8 mouse cellular contexts compared by ENCODE assay signal in the genomic region with DNA sequence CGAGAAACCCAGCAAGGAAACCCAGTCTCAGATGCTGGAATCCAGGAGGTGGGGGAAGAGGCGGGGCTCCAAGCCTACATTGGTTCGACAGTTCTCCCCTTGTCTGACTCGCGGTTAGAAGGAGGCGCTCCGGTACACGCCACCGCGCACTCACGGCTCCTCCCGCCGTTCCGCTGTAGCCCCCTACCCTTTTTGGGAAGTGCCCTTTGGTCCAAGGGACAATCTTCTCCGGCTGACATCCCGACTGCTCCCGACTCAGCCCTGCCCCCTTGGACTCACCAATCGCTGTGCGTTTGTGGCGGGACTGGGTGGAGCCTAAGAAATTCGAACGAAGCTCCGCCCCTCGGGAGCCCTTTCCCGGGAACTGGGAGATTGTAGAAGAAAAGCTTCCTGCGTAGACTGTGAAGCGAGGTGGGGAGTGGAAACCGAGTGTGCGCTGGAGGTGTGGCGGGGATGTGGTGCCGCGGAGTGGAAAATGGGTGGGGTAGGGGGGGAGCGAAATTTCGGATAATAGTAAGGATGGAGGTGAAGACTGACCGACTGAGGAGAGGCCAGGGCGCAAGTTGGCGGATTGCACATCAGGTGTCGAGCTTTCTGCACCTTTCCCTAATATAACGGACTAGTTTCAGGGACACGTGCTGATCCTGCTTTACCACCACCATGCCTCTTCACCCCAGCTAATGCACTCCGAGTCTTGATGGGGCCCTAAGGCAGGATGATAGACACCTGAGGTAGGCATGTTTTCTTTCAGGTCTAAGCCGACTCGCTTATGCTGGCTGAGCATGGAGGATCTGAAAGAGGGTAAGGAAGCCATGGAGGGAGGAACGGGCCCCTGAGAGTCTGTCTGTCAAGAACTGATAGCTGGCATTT. TPM values are rescaled to one million over a fixed set of nuclear protein-coding genes. Genes with fewer than 3 reads are reported as not detected.
DNase-seq lines count a peak whose midpoint lies in the region; ATAC-seq and TF ChIP-seq lines count a peak whose summit lies in the region.

A gene (plus strand): TSS at position 355 of the 870 bp plus-strand sequence.

- H3K9me3 ChIP-seq in lung, postnatal 0 days (ENCODE audit: low read length) = no peaks in the 10 kb centered on the region

- H3K36me3 ChIP-seq in lung, postnatal 0 days (ENCODE audit: insufficient read depth, low read length) = no peaks in the 10 kb centered on the region

- peaks cover under 1% of the 10 kb centered on the region; the same call in 1 of the 2 replicates for H3K4me1 ChIP-seq in lung, postnatal 0 days (ENCODE audit: insufficient read depth, low read depth, low read length)

- H3K27me3 ChIP-seq in lung, postnatal 0 days (replicated peaks; ENCODE audit: insufficient read depth, low read length) = no peaks in the 10 kb centered on the region

- H3K27ac ChIP-seq in lung, postnatal 0 days (ENCODE audit: low read length) = no peak within 1 kb of the TSS

- H3K4me2 ChIP-seq in lung, postnatal 0 days (replicated peaks; ENCODE audit: low read depth, low read length) = peak within 1 kb of the TSS; percentile 51

- H3K4me3 ChIP-seq in lung, postnatal 0 days (ENCODE audit: low read depth, low read length) = peak within 1 kb of the TSS; percentile 61

- 2% methylated on average over 44 of the region's 44 CpGs for WGBS in lung, postnatal 0 days

- TF ChIP-seq CTCF in lung, postnatal 0 days (IDR thresholded peaks at IDR 0.05) = no peak

- peak; percentile 70 to 77 for ATAC-seq in hematopoietic stem cell, adult 5-6 weeks (replicated peaks in 1 of 2; ENCODE audit: insufficient read depth in 1 of 2, low FRiP score in 2 of 2, low TSS enrichment in 1 of 2, low read depth in 1 of 2, poor library complexity in 2 of 2, severe bottlenecking in 2 of 2)
- ATAC-seq in lung, postnatal 0 days = peak; percentile 95

- no peak for TF ChIP-seq EP300 in lung, postnatal 0 days (IDR thresholded peaks at IDR 0.05)

- peak within 1 kb of the TSS; percentile 23; the same call in 1 of the 2 replicates for H3K9ac ChIP-seq in lung, postnatal 0 days (replicated peaks; ENCODE audit: low read depth)

- peak; percentile 89 for DNase-seq in NIH3T3 (ENCODE audit: low read depth)
- DNase-seq in cerebellum, adult 8-10 months = peak; percentile 76
- peak; percentile 88 for DNase-seq in forelimb bud, embryonic 11.5 days (ENCODE audit: low read depth, low spot score)
- peak; percentile 84 for DNase-seq in layer of hippocampus, adult 9-11 months
- DNase-seq in lung, postnatal 0 days (ENCODE audit: low spot score) = peak; percentile 95
- DNase-seq in ovary, postnatal 10 days (ENCODE audit: low spot score) = peak; percentile 72
- peak; percentile 68 for DNase-seq in thymus, postnatal 0 days (ENCODE audit: low spot score)

RNA-seq across cellular contexts. Expression of the gene that starts here (rescaled TPM):
- 27.6 and 39.3 TPM in 2 replicates for total RNA-seq in hematopoietic stem cell, adult 5-6 weeks (2017)
- polyA plus RNA-seq in lung, postnatal 0 days (2015; fragmentation: Nextera tagmentation; extraction: Ambion mirVana) = 2.3 and 3.7 TPM in 2 replicates
- polyA plus RNA-seq in thymus, postnatal 0 days (2015; fragmentation: Nextera tagmentation; extraction: Ambion mirVana) = 16.7 and 17.1 TPM in 2 replicates
